Mouse (Mus musculus) forebrain, embryonic 16.5 days (tissue): Measurements from ENCODE around the gene Dnajc30. TPM values are rescaled to one million over a fixed set of nuclear protein-coding genes. Genes with fewer than 3 reads are reported as not detected.

Source experiments
- ATAC-seq: fragments of 200-750 bp; cut with Nextera tagmentation; 2 replicates; pipeline ENCODE4 v1.8.0; 2017; ENCODE audit warnings: mild to moderate bottlenecking, moderate library complexity
- H3K27ac ChIP-seq: fragments of 300-500 bp; sonication (generic); 2 replicates; pipeline ENCODE4 v1.5.1; 2014; ENCODE audit warnings: low read length, control low read depth
- H3K27me3 ChIP-seq: fragments of 300-500 bp; sonication (generic); replicated peaks from 2 replicates; pipeline ENCODE4 v1.6.1; 2014; ENCODE audit warnings: low read length; ENCODE audit not compliant: control insufficient read depth, insufficient read depth
- H3K36me3 ChIP-seq: fragments of 300-500 bp; sonication (generic); 2 replicates; pipeline ENCODE4 v1.6.1; 2014; ENCODE audit not compliant: control insufficient read depth, insufficient read depth
- H3K4me1 ChIP-seq: fragments of 300-500 bp; sonication (generic); replicated peaks from 2 replicates; pipeline ENCODE4 v1.6.1; 2014; ENCODE audit warnings: low read length; ENCODE audit not compliant: control insufficient read depth, insufficient read depth
- H3K4me2 ChIP-seq: fragments of 300-500 bp; sonication (generic); 2 replicates; pipeline ENCODE4 v1.6.1; 2014; ENCODE audit warnings: mild to moderate bottlenecking, low read length, control low read depth
- H3K4me3 ChIP-seq: fragments of 300-500 bp; sonication (generic); replicated peaks from 2 replicates; pipeline ENCODE4 v1.5.1; 2014; ENCODE audit warnings: mild to moderate bottlenecking, low read length, control low read depth
- H3K9ac ChIP-seq: fragments of 300-500 bp; sonication (generic); replicated peaks from 2 replicates; pipeline ENCODE4 v1.6.1; 2014; ENCODE audit warnings: low read depth, low read length, control low read depth
- H3K9me3 ChIP-seq: fragments of 300-500 bp; sonication (generic); 2 replicates; pipeline ENCODE4 v1.6.1; 2016; ENCODE audit warnings: low read length; ENCODE audit not compliant: control insufficient read depth
- WGBS: fragments of 180-500 bp; shearing (Covaris S2); extraction: QIAGEN DNeasy Blood & Tissue Kit; methylation state at CpG from one replicate; pipeline ENCODE4 v1.1.7; 2014; 5-methylcytosine and 5-hydroxymethylcytosine counted together
- polyA plus RNA-seq: library from polyadenylated mRNA; unstranded; fragments of >200 nt; fragmentation: Nextera tagmentation; extraction: Ambion mirVana; gene quantifications from 2 replicates; pipeline ENCODE4 v1.2.1, GENCODE M21; 2015

The Dnajc30 gene
- polyA plus RNA-seq, 1 experiment from 2014 or later = 40.4 TPM

DNA sequence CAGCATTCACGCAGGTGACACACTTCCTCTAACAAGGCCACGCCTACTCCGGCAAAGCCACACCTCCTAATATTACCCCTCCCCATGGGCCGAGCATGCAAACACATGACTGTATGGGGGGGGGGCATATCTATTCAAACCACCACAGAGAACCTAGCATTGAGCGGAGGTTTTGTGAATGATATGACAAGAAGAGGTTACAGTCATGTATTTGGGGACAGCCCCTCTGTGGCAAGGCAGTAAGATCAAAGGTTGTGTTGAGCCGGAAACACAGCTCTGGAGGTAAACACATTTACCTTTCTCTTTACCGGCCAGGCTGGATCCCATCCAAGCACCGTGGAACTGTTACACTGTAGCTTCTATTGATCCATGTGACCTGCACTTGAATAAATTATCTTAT is 51.2 kb downstream of the Dnajc30 start:
- no peak overlapping the region for H3K4me2 ChIP-seq
- no peaks in the 10 kb centered on the region for H3K36me3 ChIP-seq
- ATAC-seq = no peak
- no peak overlapping the region for H3K27ac ChIP-seq
- H3K4me3 ChIP-seq = no peak overlapping the region
- no peak overlapping the region for H3K9ac ChIP-seq
- H3K27me3 ChIP-seq = no peaks in the 10 kb centered on the region
- no peaks in the 10 kb centered on the region for H3K4me1 ChIP-seq
- WGBS = 81% methylated on average over 8 of the region's 8 CpGs
- H3K9me3 ChIP-seq = no peaks in the 10 kb centered on the region

Other genes starting within 250 kb of the Dnajc30 start
- not detected in 2 replicates for gene Tmem270, start 157.5 kb upstream of the Dnajc30 start, polyA plus RNA-seq
- gene Cldn13, start 148.7 kb upstream of the Dnajc30 start, polyA plus RNA-seq = not detected in 2 replicates
- gene Mettl27, start 131.8 kb upstream of the Dnajc30 start, polyA plus RNA-seq = 8.4 and 10.6 TPM in 2 replicates
- gene Cldn4, start 117.3 kb upstream of the Dnajc30 start, polyA plus RNA-seq = not detected in 2 replicates
- 13.0 and 13.6 TPM in 2 replicates for gene Cldn3, start 78.0 kb upstream of the Dnajc30 start, polyA plus RNA-seq
- 70.6 and 78.0 TPM in 2 replicates for gene Abhd11, start 55.0 kb upstream of the Dnajc30 start, polyA plus RNA-seq
- gene Stx1a, start 40.7 kb upstream of the Dnajc30 start, polyA plus RNA-seq = 81.6 and 110 TPM in 2 replicates
- gene Bud23, start 757 bp downstream of the Dnajc30 start, polyA plus RNA-seq = 81.9 and 96.3 TPM in 2 replicates
- gene Vps37d, start 14.1 kb downstream of the Dnajc30 start, polyA plus RNA-seq = 27.2 and 27.7 TPM in 2 replicates
- 0.68 and 0.76 TPM in 2 replicates for gene Mlxipl, start 25.7 kb downstream of the Dnajc30 start, polyA plus RNA-seq
- gene Tbl2, start 85.5 kb downstream of the Dnajc30 start, polyA plus RNA-seq = 19.2 and 22.0 TPM in 2 replicates
- gene Bcl7b, start 104.1 kb downstream of the Dnajc30 start, polyA plus RNA-seq = 49.7 and 53.9 TPM in 2 replicates
- 34.4 and 39.4 TPM in 2 replicates for gene Baz1b, start 123.1 kb downstream of the Dnajc30 start, polyA plus RNA-seq
- 11.9 and 12.4 TPM in 2 replicates for gene Fzd9, start 187.0 kb downstream of the Dnajc30 start, polyA plus RNA-seq